In the genomic region with DNA sequence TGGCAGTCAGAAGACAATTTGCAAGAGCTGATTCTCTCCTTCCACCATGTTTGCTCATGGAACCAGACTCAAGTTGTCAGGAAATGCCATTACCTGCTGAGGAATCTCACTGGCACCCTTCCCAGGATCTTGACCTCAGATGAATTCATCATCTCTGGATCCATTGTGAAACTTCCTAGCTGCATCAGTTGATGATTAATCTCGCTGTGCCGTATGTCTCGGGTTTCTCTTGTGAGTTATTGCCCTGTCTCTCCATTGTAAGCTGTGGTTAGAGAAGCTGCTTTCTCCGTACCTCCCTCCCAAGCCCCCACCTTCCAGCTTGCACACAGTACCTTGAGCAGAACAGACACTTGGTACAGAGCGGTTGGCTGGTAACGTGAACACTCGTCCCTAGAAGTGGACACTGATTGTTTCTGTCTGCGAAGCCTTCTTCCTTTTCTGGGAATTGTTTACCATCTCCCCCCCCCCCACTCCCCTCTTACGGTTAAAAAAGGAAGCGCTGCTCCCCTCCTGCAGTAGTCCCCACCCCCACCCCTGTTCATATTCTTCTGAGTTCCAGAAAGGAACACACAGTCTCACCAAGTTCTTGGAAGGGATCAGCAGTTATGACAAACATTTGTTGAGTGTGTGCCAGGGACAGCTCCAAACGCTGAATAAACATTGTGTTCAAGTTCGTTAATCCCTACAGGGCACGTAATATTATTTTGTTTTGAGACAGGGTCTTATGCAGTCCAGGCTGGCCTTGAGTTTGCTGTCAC, we compare ENCODE assay signal across 8 mouse cellular contexts. TPM values are rescaled to one million over a fixed set of nuclear protein-coding genes. Genes with fewer than 3 reads are reported as not detected.
DNase-seq lines count a peak whose midpoint lies in the region; ATAC-seq lines count a peak whose summit lies in the region.

No protein-coding gene starts in this region.

- 0 out of 2 replicates have a peak overlapping the region, but pooled peaks have one; percentile 6 for H3K4me2 ChIP-seq in hindbrain, embryonic 12.5 days (replicated peaks)
- H3K4me2 ChIP-seq in hindbrain, embryonic 11.5 days (replicated peaks; ENCODE audit: low read depth, low read length), result no peak overlapping the region
- no peak overlapping the region for H3K4me2 ChIP-seq in limb, embryonic 15.5 days
- no peak overlapping the region for H3K4me2 ChIP-seq in midbrain, embryonic 13.5 days (replicated peaks)

- 0 out of 2 replicates have a peak, but pooled peaks cover 4% of the 10 kb centered on the region for H3K9me3 ChIP-seq in hindbrain, embryonic 12.5 days (replicated peaks)
- H3K9me3 ChIP-seq in hindbrain, embryonic 11.5 days (ENCODE audit: control insufficient read depth, low read length), result no peaks in the 10 kb centered on the region
- H3K9me3 ChIP-seq in limb, embryonic 15.5 days, result no peaks in the 10 kb centered on the region
- H3K9me3 ChIP-seq in midbrain, embryonic 13.5 days, result peaks cover 4% of the 10 kb centered on the region; the same call in 1 of the 2 replicates

- H3K4me3 ChIP-seq in hindbrain, embryonic 12.5 days, result no peak overlapping the region
- H3K4me3 ChIP-seq in hindbrain, embryonic 11.5 days (ENCODE audit: low read depth, low read length), result no peak overlapping the region
- H3K4me3 ChIP-seq in limb, embryonic 15.5 days, result no peak overlapping the region
- no peak overlapping the region for H3K4me3 ChIP-seq in midbrain, embryonic 13.5 days (replicated peaks)

- H3K4me1 ChIP-seq in hindbrain, embryonic 12.5 days, result peaks cover 4% of the 10 kb centered on the region; the same call in 1 of the 2 replicates
- H3K4me1 ChIP-seq in hindbrain, embryonic 11.5 days (replicated peaks; ENCODE audit: control insufficient read depth, insufficient read depth, low read length), result no peaks in the 10 kb centered on the region
- peaks cover 11% of the 10 kb centered on the region for H3K4me1 ChIP-seq in limb, embryonic 15.5 days
- H3K4me1 ChIP-seq in midbrain, embryonic 13.5 days (replicated peaks), result no peaks in the 10 kb centered on the region

- H3K9ac ChIP-seq in hindbrain, embryonic 12.5 days, result no peak overlapping the region
- H3K9ac ChIP-seq in hindbrain, embryonic 11.5 days (ENCODE audit: low read depth, low read length), result no peak overlapping the region
- no peak overlapping the region for H3K9ac ChIP-seq in limb, embryonic 15.5 days
- no peak overlapping the region for H3K9ac ChIP-seq in midbrain, embryonic 13.5 days (replicated peaks)

- no peak for ATAC-seq in hindbrain, embryonic 12.5 days (ENCODE audit: low FRiP score)
- no peak for ATAC-seq in hindbrain, embryonic 11.5 days (ENCODE audit: low FRiP score)
- no peak for ATAC-seq in limb, embryonic 15.5 days (ENCODE audit: insufficient number of reproducible peaks, low FRiP score, low TSS enrichment, low read depth)
- no peak for ATAC-seq in midbrain, embryonic 13.5 days

- H3K27me3 ChIP-seq in hindbrain, embryonic 12.5 days, result no peaks in the 10 kb centered on the region
- no peaks in the 10 kb centered on the region for H3K27me3 ChIP-seq in hindbrain, embryonic 11.5 days (ENCODE audit: control insufficient read depth, insufficient read depth, low read length)
- no peaks in the 10 kb centered on the region for H3K27me3 ChIP-seq in limb, embryonic 15.5 days
- no peaks in the 10 kb centered on the region for H3K27me3 ChIP-seq in midbrain, embryonic 13.5 days

- H3K36me3 ChIP-seq in hindbrain, embryonic 12.5 days, result no peaks in the 10 kb centered on the region
- H3K36me3 ChIP-seq in hindbrain, embryonic 11.5 days (ENCODE audit: control insufficient read depth, insufficient read depth, low read length), result no peaks in the 10 kb centered on the region
- no peaks in the 10 kb centered on the region for H3K36me3 ChIP-seq in limb, embryonic 15.5 days
- no peaks in the 10 kb centered on the region for H3K36me3 ChIP-seq in midbrain, embryonic 13.5 days

- H3K27ac ChIP-seq in hindbrain, embryonic 12.5 days, result no peak overlapping the region
- H3K27ac ChIP-seq in hindbrain, embryonic 11.5 days (ENCODE audit: low read depth, low read length), result no peak overlapping the region
- peak overlapping the region; percentile 19; the same call in 1 of the 2 replicates for H3K27ac ChIP-seq in limb, embryonic 15.5 days
- H3K27ac ChIP-seq in midbrain, embryonic 13.5 days, result no peak overlapping the region

- DNase-seq in hindbrain, embryonic 11.5 days (ENCODE audit: low spot score), result no peak
- DNase-seq in adrenal gland, postnatal 36 days, result peak; percentile 69 to 84
- peak; percentile 43 to 44 for DNase-seq in heart, postnatal 14 days
- DNase-seq in yolk sac, embryonic 10.5 days (ENCODE audit: low spot score), result peak; percentile 74
- DNase-seq in cerebellum, postnatal 25 days, result no peak

- 46% methylated on average over 12 of the region's 13 CpGs for WGBS in hindbrain, embryonic 12.5 days
- WGBS in hindbrain, embryonic 11.5 days, result 60% methylated on average over 13 of the region's 13 CpGs
- 37% methylated on average over 13 of the region's 13 CpGs for WGBS in limb, embryonic 15.5 days
- WGBS in midbrain, embryonic 13.5 days, result 70% methylated on average over 13 of the region's 13 CpGs

- intact Hi-C loops in heart, postnatal 14 days (cut with DNase I), result no loop called here

RNA-seq across cellular contexts. Expression of a gene that starts 12.5 kb away (rescaled TPM):
- 0.74 and 1.2 TPM in 2 replicates for polyA plus RNA-seq in hindbrain, embryonic 12.5 days (2016; fragmentation: Nextera tagmentation; extraction: Ambion mirVana)
- 0.09 and 0.59 TPM in 2 replicates for polyA plus RNA-seq in hindbrain, embryonic 11.5 days (2014; fragmentation: Nextera tagmentation; extraction: Ambion mirVana)
- under 1 TPM; 0.33 to 0.53 TPM for total RNA-seq in adrenal gland, postnatal 36 days (2021)
- total RNA-seq in heart, postnatal 14 days (2021), result not detected
- polyA plus RNA-seq in limb, embryonic 15.5 days (2015; fragmentation: Nextera tagmentation; extraction: Ambion mirVana), result 1.0 and 1.9 TPM in 2 replicates
- polyA plus RNA-seq in midbrain, embryonic 13.5 days (2015; fragmentation: Nextera tagmentation; extraction: Ambion mirVana), result 2.1 and 2.5 TPM in 2 replicates

RNA-seq across cellular contexts. Expression of a gene that starts 57.2 kb away (rescaled TPM):
- 29.8 and 30.6 TPM in 2 replicates for polyA plus RNA-seq in hindbrain, embryonic 12.5 days (2016; fragmentation: Nextera tagmentation; extraction: Ambion mirVana)
- polyA plus RNA-seq in hindbrain, embryonic 11.5 days (2014; fragmentation: Nextera tagmentation; extraction: Ambion mirVana), result 19.6 and 31.9 TPM in 2 replicates
- 10 to 100 TPM; 28.6 to 31.0 TPM for total RNA-seq in adrenal gland, postnatal 36 days (2021)
- total RNA-seq in heart, postnatal 14 days (2021), result 10 to 100 TPM; 12.3 to 13.9 TPM
- polyA plus RNA-seq in limb, embryonic 15.5 days (2015; fragmentation: Nextera tagmentation; extraction: Ambion mirVana), result 29.4 TPM in 2 replicates
- polyA plus RNA-seq in midbrain, embryonic 13.5 days (2015; fragmentation: Nextera tagmentation; extraction: Ambion mirVana), result 21.6 and 32.0 TPM in 2 replicates

Comparison
In these comparisons a context has a peak if more than half of its experiments do, and no peak if none do; other contexts are left out.
1. DNase-seq: peak in adrenal gland, postnatal 36 days (2 of 2), heart, postnatal 14 days (2 of 2) and yolk sac, embryonic 10.5 days (single experiment); none in hindbrain, embryonic 11.5 days (single experiment) and cerebellum, postnatal 25 days (0 of 2).